Mouse (Mus musculus) small intestine, adult 2 months (tissue): ENCODE measurements around the gene Slc4a1. TPM values are rescaled to one million over a fixed set of nuclear protein-coding genes. Genes with fewer than 3 reads are reported as not detected.
A peak's percentile ranks its signal among the peaks of the same experiment; 100 is the strongest.
"Not testable (repeated sequence)": the region's sequence is repeated elsewhere in the genome, so short reads cannot be mapped to it uniquely, and the experiment has no call there.

Source experiments
- H3K27ac ChIP-seq: fragments of 200-500 bp; 2 replicates; pipeline ENCODE4 v1.5.1; 2012; ENCODE audit warnings: low read depth, low read length, control low read depth, inconsistent platforms; ENCODE audit not compliant: insufficient read depth
- H3K27me3 ChIP-seq: fragments of 200-500 bp; 2 replicates; pipeline ENCODE4 v1.6.1; 2012; ENCODE audit warnings: mild to moderate bottlenecking, moderate library complexity, low read length, inconsistent platforms; ENCODE audit not compliant: control insufficient read depth, insufficient read depth
- H3K36me3 ChIP-seq: fragments of 200-500 bp; 2 replicates; pipeline ENCODE4 v1.6.1; 2012; ENCODE audit warnings: mild to moderate bottlenecking, low read length, control low read depth, inconsistent platforms; ENCODE audit not compliant: control insufficient read depth, insufficient read depth
- H3K4me1 ChIP-seq: fragments of 200-500 bp; 2 replicates; pipeline ENCODE4 v1.6.1; 2012; ENCODE audit warnings: low read length, inconsistent platforms, mixed read lengths; ENCODE audit not compliant: control insufficient read depth, insufficient read depth, insufficient read length
- H3K4me3 ChIP-seq: fragments of 200-500 bp; 2 replicates; pipeline ENCODE4 v1.5.1; 2012; ENCODE audit warnings: low read depth, mild to moderate bottlenecking, control low read depth, inconsistent platforms, low read length, moderate library complexity
- CTCF ChIP-seq: fragments of 200-500 bp; IDR thresholded peaks from 2 replicates; pipeline ENCODE4 v1.5.1; 2012; ENCODE audit warnings: low read depth, mild to moderate bottlenecking, control low read depth, inconsistent platforms, low read length, moderate library complexity, mixed read lengths; ENCODE audit not compliant: insufficient replicate concordance, insufficient read length; ENCODE audit errors: extremely low read depth
- POLR2A ChIP-seq: fragments of 200-500 bp; IDR thresholded peaks from 2 replicates; pipeline ENCODE4 v1.6.1; 2012; ENCODE audit warnings: low read depth, mild to moderate bottlenecking, control low read depth, inconsistent platforms, low read length, moderate library complexity
- WGBS: fragments of 180-500 bp; shearing (Covaris S2); methylation state at CpG from one replicate; pipeline ENCODE4 v1.1.7; 2018; 5-methylcytosine and 5-hydroxymethylcytosine counted together
- polyA plus RNA-seq: library from polyadenylated mRNA; depleted of rRNA; stranded (reverse); fragments of >200 nt; gene quantifications from 2 replicates; pipeline ENCODE4 v1.2.3, GENCODE M21; 2012; rRNA removed

Slc4a1 gene
- polyA plus RNA-seq, result not detected in 2 replicates

DNA sequence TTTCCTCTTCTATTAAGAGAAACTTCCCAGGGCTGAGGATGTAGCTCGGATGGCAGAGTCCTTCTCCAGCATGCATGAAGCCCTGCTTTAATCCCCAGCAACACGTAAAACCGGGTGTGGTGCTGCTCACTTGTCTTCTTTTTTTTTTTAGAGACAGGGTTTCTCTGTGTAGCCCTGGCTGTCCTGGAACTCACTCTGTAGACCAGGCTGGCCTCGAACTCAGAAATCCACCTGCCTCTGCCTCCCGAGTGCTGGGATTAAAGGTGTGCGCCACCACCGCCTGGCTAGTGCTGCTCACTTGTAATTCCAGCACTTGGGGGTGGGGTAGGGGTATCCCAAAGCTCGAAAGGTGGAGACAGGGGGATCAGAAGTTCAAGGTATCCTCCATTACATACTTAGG lies at the start of gene Slc4a1:
Gene Slc4a1, minus strand, starts transcription at position 101 of the 400 bp plus-strand sequence.
- H3K27me3 ChIP-seq, H3K27ac ChIP-seq, H3K4me3 ChIP-seq, H3K36me3 ChIP-seq, H3K4me1 ChIP-seq: not testable (repeated sequence)
- WGBS, result 84% methylated on average over 8 of the region's 8 CpGs

DNA sequence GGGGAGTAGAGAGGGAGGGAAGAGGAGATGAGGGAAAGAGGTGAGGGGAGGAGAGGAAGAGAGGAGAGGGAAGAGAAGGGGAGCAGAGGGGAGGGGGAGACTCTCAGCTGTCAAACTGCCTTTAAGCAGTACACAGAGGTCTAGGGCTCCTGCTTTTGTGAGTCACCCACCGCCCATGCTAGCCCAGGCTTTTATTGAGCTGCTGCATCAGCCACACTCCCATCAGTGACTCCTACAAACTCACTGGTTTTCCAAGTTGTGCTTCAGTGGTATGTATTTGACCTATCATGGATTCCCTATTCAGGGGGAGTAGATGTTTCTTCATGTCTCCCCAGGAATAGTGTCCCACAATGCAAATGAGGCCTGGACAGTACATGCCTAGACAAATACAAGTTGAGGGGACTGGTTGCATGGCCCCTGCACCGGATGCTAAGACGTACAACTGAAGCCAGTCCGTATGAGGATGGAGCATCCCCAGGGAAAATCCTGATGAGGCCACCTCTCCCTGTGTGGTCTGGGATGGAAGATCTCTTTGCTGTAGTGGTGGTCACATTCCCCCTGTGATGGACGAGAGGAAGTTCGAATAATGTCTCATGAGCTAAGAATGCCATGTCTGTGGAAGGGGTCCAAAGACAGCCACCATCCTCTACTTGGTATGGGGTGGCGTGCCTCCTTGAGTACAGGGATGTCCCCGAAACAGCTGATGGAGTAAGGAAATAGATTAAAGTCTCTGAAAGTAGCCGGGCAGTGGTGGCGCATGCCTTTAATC lies 49.2 kb upstream of the Slc4a1 start:
- H3K27me3 ChIP-seq, result peaks cover 3% of the 10 kb centered on the region
- no peak overlapping the region for H3K27ac ChIP-seq
- H3K36me3 ChIP-seq, result no peaks in the 10 kb centered on the region
- H3K4me3 ChIP-seq, result no peak overlapping the region
- WGBS, result 66% methylated on average over 10 of the region's 10 CpGs
- no peaks in the 10 kb centered on the region for H3K4me1 ChIP-seq
- TF ChIP-seq CTCF, result no peak
- no peak for TF ChIP-seq POLR2A

- Histone ChIP-seq H3K4me1 (no peaks in the 10 kb centered on the region), H3K36me3 (no peaks in the 10 kb centered on the region), H3K27ac (no peak overlapping the region), H3K27me3 (no peaks in the 10 kb centered on the region), H3K4me3 (no peak overlapping the region)
- TF ChIP-seq POLR2A (no peak), CTCF (no peak)
- WGBS, result 77% methylated on average over 8 of the region's 8 CpGs
Measured at GRCm38 (mm10) chr11:102413059-102413458, 47.1 kb upstream of the Slc4a1 start.

GRCm38 (mm10) chr11:102411704-102412103 lies 45.7 kb upstream of the Slc4a1 start:
- H3K4me3 ChIP-seq, result no peak overlapping the region

GRCm38 (mm10) chr11:102411061-102411460 lies 45.1 kb upstream of the Slc4a1 start:
- H3K27ac ChIP-seq, result no peak overlapping the region
- no peak overlapping the region for H3K4me3 ChIP-seq
- TF ChIP-seq POLR2A (no peak), CTCF (no peak)
- no peaks in the 10 kb centered on the region for H3K36me3 ChIP-seq
- H3K4me1 ChIP-seq, result 0 out of 2 replicates have a peak, but pooled peaks cover 2% of the 10 kb centered on the region
- 58% methylated on average over 3 of the region's 3 CpGs for WGBS
- H3K27me3 ChIP-seq, result no peaks in the 10 kb centered on the region

More at GRCm38 (mm10) chr11:102411704-102412103, 45.7 kb upstream of the Slc4a1 start:
- no peaks in the 10 kb centered on the region for H3K27me3 ChIP-seq
- no peaks in the 10 kb centered on the region for H3K36me3 ChIP-seq
- no peak overlapping the region for H3K27ac ChIP-seq
- peak; percentile 93; the same call in 1 of the 2 replicates for TF ChIP-seq CTCF
- TF ChIP-seq POLR2A, result no peak
- no peaks in the 10 kb centered on the region for H3K4me1 ChIP-seq
- WGBS, result 4% methylated on average over 11 of the region's 11 CpGs

- H3K27ac ChIP-seq, H3K36me3 ChIP-seq, H3K4me1 ChIP-seq, H3K27me3 ChIP-seq, H3K4me3 ChIP-seq: not testable (repeated sequence)
- WGBS, result 81% methylated on average over 3 of the region's 3 CpGs
Measured at GRCm38 (mm10) chr11:102410345-102410744, 44.3 kb upstream of the Slc4a1 start.

- no peak overlapping the region for H3K27ac ChIP-seq
- TF ChIP-seq POLR2A, result no peak
- no peak for TF ChIP-seq CTCF
- 82% methylated on average over 3 of the region's 3 CpGs for WGBS
Measured at GRCm38 (mm10) chr11:102409795-102410330, 43.9 kb upstream of the Slc4a1 start.

More at GRCm38 (mm10) chr11:102409795-102410330, 43.9 kb upstream of the Slc4a1 start:
- no peak overlapping the region for H3K4me3 ChIP-seq
- H3K27me3 ChIP-seq, result no peaks in the 10 kb centered on the region
- 0 out of 2 replicates have a peak, but pooled peaks cover 3% of the 10 kb centered on the region for H3K4me1 ChIP-seq
- H3K36me3 ChIP-seq, result peaks cover 2% of the 10 kb centered on the region; the same call in 1 of the 2 replicates
